Mouse (Mus musculus): ENCODE data around the gene Gjb4. TPM values are rescaled to one million over a fixed set of nuclear protein-coding genes. Genes with fewer than 3 reads are reported as not detected.

Gjb4 gene
- polyA plus RNA-seq (2015; fragmentation: Nextera tagmentation; extraction: Ambion mirVana): 0.06 TPM in 1 of 2 replicates, not detected in the other

GRCm38 (mm10) chr4:127353951-127354438 lies at the start of gene Gjb4:
Gene Gjb4, minus strand, starts transcription at chr4:127354081.
- no peak for ATAC-seq (ENCODE audit: low read depth)
- no peak within 1 kb of the TSS for H3K4me2 ChIP-seq (ENCODE audit: low read depth, low read length)

GRCm38 (mm10) chr4:127402614-127403013 lies 48.7 kb upstream of the Gjb4 start:
- no peaks in the 10 kb centered on the region for H3K36me3 ChIP-seq (ENCODE audit: control insufficient read depth, insufficient read depth)
- no peaks in the 10 kb centered on the region for H3K27me3 ChIP-seq (ENCODE audit: control insufficient read depth, insufficient read depth, low read depth, low read length)
- no peak overlapping the region for H3K27ac ChIP-seq (ENCODE audit: low read length)
- no peak overlapping the region for H3K4me3 ChIP-seq (ENCODE audit: low read depth, low read length)
- no peak overlapping the region for H3K4me2 ChIP-seq (ENCODE audit: low read depth, low read length)
- WGBS (ENCODE audit: insufficient replicate concordance): 53% methylated on average over 3 of the region's 3 CpGs
- no peak for ATAC-seq (ENCODE audit: low read depth)
- H3K9me3 ChIP-seq (replicated peaks; ENCODE audit: control insufficient read depth, low read length): no peaks in the 10 kb centered on the region; the same call in 1 of the 2 replicates
- H3K4me1 ChIP-seq (ENCODE audit: control insufficient read depth, low read depth, low read length): no peaks in the 10 kb centered on the region
- H3K9ac ChIP-seq (ENCODE audit: low read depth, low read length): no peak overlapping the region

More at GRCm38 (mm10) chr4:127353951-127354438, at the start of gene Gjb4:
- H3K9ac ChIP-seq (ENCODE audit: low read depth, low read length): no peak within 1 kb of the TSS
- H3K4me3 ChIP-seq (ENCODE audit: low read depth, low read length): no peak within 1 kb of the TSS
- WGBS (ENCODE audit: insufficient replicate concordance): 66% methylated on average over 8 of the region's 8 CpGs
- H3K27me3 ChIP-seq (ENCODE audit: control insufficient read depth, insufficient read depth, low read depth, low read length): no peaks in the 10 kb centered on the region
- no peaks in the 10 kb centered on the region for H3K4me1 ChIP-seq (ENCODE audit: control insufficient read depth, low read depth, low read length)
- no peaks in the 10 kb centered on the region for H3K36me3 ChIP-seq (ENCODE audit: control insufficient read depth, insufficient read depth)
- no peak within 1 kb of the TSS for H3K27ac ChIP-seq (ENCODE audit: low read length)
- H3K9me3 ChIP-seq (replicated peaks; ENCODE audit: control insufficient read depth, low read length): no peaks in the 10 kb centered on the region

GRCm38 (mm10) chr4:127402166-127402565 lies 48.3 kb upstream of the Gjb4 start:
- H3K27me3 ChIP-seq (ENCODE audit: control insufficient read depth, insufficient read depth, low read depth, low read length): no peaks in the 10 kb centered on the region

GRCm38 (mm10) chr4:127400165-127401145 lies 46.6 kb upstream of the Gjb4 start:
- H3K4me3 ChIP-seq (ENCODE audit: low read depth, low read length): no peak overlapping the region
- H3K27me3 ChIP-seq (ENCODE audit: control insufficient read depth, insufficient read depth, low read depth, low read length): no peaks in the 10 kb centered on the region
- H3K27ac ChIP-seq (ENCODE audit: low read length): no peak overlapping the region
- no peak overlapping the region for H3K4me2 ChIP-seq (ENCODE audit: low read depth, low read length)
- H3K9ac ChIP-seq (ENCODE audit: low read depth, low read length): no peak overlapping the region
- 28% methylated on average over 11 of the region's 11 CpGs for WGBS (ENCODE audit: insufficient replicate concordance)
- ATAC-seq (ENCODE audit: low read depth): no peak
- H3K9me3 ChIP-seq (replicated peaks; ENCODE audit: control insufficient read depth, low read length): no peaks in the 10 kb centered on the region
- H3K36me3 ChIP-seq (ENCODE audit: control insufficient read depth, insufficient read depth): no peaks in the 10 kb centered on the region
- no peaks in the 10 kb centered on the region for H3K4me1 ChIP-seq (ENCODE audit: control insufficient read depth, low read depth, low read length)

More at GRCm38 (mm10) chr4:127402166-127402565, 48.3 kb upstream of the Gjb4 start:
- 58% methylated on average over 4 of the region's 4 CpGs for WGBS (ENCODE audit: insufficient replicate concordance)
- no peak for ATAC-seq (ENCODE audit: low read depth)
- no peak overlapping the region for H3K4me2 ChIP-seq (ENCODE audit: low read depth, low read length)
- no peaks in the 10 kb centered on the region; the same call in 1 of the 2 replicates for H3K9me3 ChIP-seq (replicated peaks; ENCODE audit: control insufficient read depth, low read length)
- H3K9ac ChIP-seq (ENCODE audit: low read depth, low read length): no peak overlapping the region
- no peak overlapping the region for H3K4me3 ChIP-seq (ENCODE audit: low read depth, low read length)
- H3K4me1 ChIP-seq (ENCODE audit: control insufficient read depth, low read depth, low read length): no peaks in the 10 kb centered on the region
- no peaks in the 10 kb centered on the region for H3K36me3 ChIP-seq (ENCODE audit: control insufficient read depth, insufficient read depth)
- H3K27ac ChIP-seq (ENCODE audit: low read length): no peak overlapping the region

- Histone ChIP-seq H3K27me3 (ENCODE audit: control insufficient read depth, insufficient read depth, low read depth, low read length) (no peaks in the 10 kb centered on the region), H3K9ac (ENCODE audit: low read depth, low read length) (no peak overlapping the region), H3K4me2 (ENCODE audit: low read depth, low read length) (no peak overlapping the region), H3K36me3 (ENCODE audit: control insufficient read depth, insufficient read depth) (no peaks in the 10 kb centered on the region), H3K27ac (ENCODE audit: low read length) (no peak overlapping the region), H3K9me3 (replicated peaks; ENCODE audit: control insufficient read depth, low read length) (no peaks in the 10 kb centered on the region), H3K4me1 (ENCODE audit: control insufficient read depth, low read depth, low read length) (no peaks in the 10 kb centered on the region), H3K4me3 (ENCODE audit: low read depth, low read length) (no peak overlapping the region)
- 25% methylated on average over 4 of the region's 4 CpGs for WGBS (ENCODE audit: insufficient replicate concordance)
- no peak for ATAC-seq (ENCODE audit: low read depth)
These were observed 41.7 kb upstream of the Gjb4 start for GRCm38 (mm10) chr4:127395591-127395990.

- WGBS (ENCODE audit: insufficient replicate concordance): 59% methylated on average over 13 of the region's 13 CpGs
- ATAC-seq (ENCODE audit: low read depth): no peak
- Histone ChIP-seq H3K4me2 (ENCODE audit: low read depth, low read length) (no peak overlapping the region), H3K4me3 (ENCODE audit: low read depth, low read length) (no peak overlapping the region), H3K36me3 (ENCODE audit: control insufficient read depth, insufficient read depth) (no peaks in the 10 kb centered on the region), H3K27me3 (ENCODE audit: control insufficient read depth, insufficient read depth, low read depth, low read length) (no peaks in the 10 kb centered on the region), H3K27ac (ENCODE audit: low read length) (no peak overlapping the region), H3K4me1 (ENCODE audit: control insufficient read depth, low read depth, low read length) (no peaks in the 10 kb centered on the region), H3K9me3 (replicated peaks; ENCODE audit: control insufficient read depth, low read length) (no peaks in the 10 kb centered on the region), H3K9ac (ENCODE audit: low read depth, low read length) (no peak overlapping the region)
These were observed 35.8 kb upstream of the Gjb4 start for GRCm38 (mm10) chr4:127389645-127390044.

- Histone ChIP-seq H3K4me3 (ENCODE audit: low read depth, low read length) (no peak overlapping the region), H3K9ac (ENCODE audit: low read depth, low read length) (no peak overlapping the region), H3K9me3 (replicated peaks; ENCODE audit: control insufficient read depth, low read length) (no peaks in the 10 kb centered on the region), H3K27ac (ENCODE audit: low read length) (no peak overlapping the region), H3K27me3 (ENCODE audit: control insufficient read depth, insufficient read depth, low read depth, low read length) (no peaks in the 10 kb centered on the region), H3K4me1 (ENCODE audit: control insufficient read depth, low read depth, low read length) (no peaks in the 10 kb centered on the region), H3K4me2 (ENCODE audit: low read depth, low read length) (no peak overlapping the region), H3K36me3 (ENCODE audit: control insufficient read depth, insufficient read depth) (no peaks in the 10 kb centered on the region)
- 22% methylated on average over 4 of the region's 4 CpGs for WGBS (ENCODE audit: insufficient replicate concordance)
- no peak for ATAC-seq (ENCODE audit: low read depth)
These were observed 23.5 kb upstream of the Gjb4 start for GRCm38 (mm10) chr4:127377344-127377743.

- no peaks in the 10 kb centered on the region for H3K4me1 ChIP-seq (ENCODE audit: control insufficient read depth, low read depth, low read length)
- no peak overlapping the region for H3K9ac ChIP-seq (ENCODE audit: low read depth, low read length)
- H3K27ac ChIP-seq (ENCODE audit: low read length): no peak overlapping the region
- no peak overlapping the region for H3K4me3 ChIP-seq (ENCODE audit: low read depth, low read length)
- H3K4me2 ChIP-seq (ENCODE audit: low read depth, low read length): no peak overlapping the region
- WGBS (ENCODE audit: insufficient replicate concordance): 75% methylated on average over 17 of the region's 17 CpGs
- H3K36me3 ChIP-seq (ENCODE audit: control insufficient read depth, insufficient read depth): no peaks in the 10 kb centered on the region
- no peaks in the 10 kb centered on the region for H3K9me3 ChIP-seq (replicated peaks; ENCODE audit: control insufficient read depth, low read length)
- H3K27me3 ChIP-seq (ENCODE audit: control insufficient read depth, insufficient read depth, low read depth, low read length): no peaks in the 10 kb centered on the region
- no peak for ATAC-seq (ENCODE audit: low read depth)
These were observed 21.8 kb upstream of the Gjb4 start for GRCm38 (mm10) chr4:127375541-127376177.
